Mouse (Mus musculus) CH12.LX (cell line): ENCODE data around the gene Ppp2r2c. TPM values are rescaled to one million over a fixed set of nuclear protein-coding genes. Genes with fewer than 3 reads are reported as not detected.

Experiments
- DNase-seq: peaks from one replicate; pipeline ENCODE4 v3.0.0-alpha.2; 2013; ENCODE audit errors: extremely low read depth
- H3K27ac ChIP-seq: 2 replicates; pipeline ENCODE4 v1.5.1; 2012; ENCODE audit warnings: low read depth, mild to moderate bottlenecking, control low read depth, moderate library complexity; ENCODE audit not compliant: insufficient read depth
- H3K27me3 ChIP-seq: replicated peaks from 2 replicates; pipeline ENCODE3; 2012; ENCODE audit warnings: inconsistent platforms
- H3K36me3 ChIP-seq, 2 experiments: replicated peaks in 1 of 2; 2 replicates each; pipeline versions ENCODE3 to v1.6.1; 2012; ENCODE audit warnings: inconsistent platforms in 1 of 2, low read length in 1 of 2, mild to moderate bottlenecking in 1 of 2, mixed read lengths in 1 of 2, moderate library complexity in 1 of 2; ENCODE audit not compliant: control insufficient read depth in 1 of 2, insufficient read depth in 1 of 2
- H3K4me1 ChIP-seq, 2 experiments: 2 replicates each; pipeline ENCODE4 v1.6.1; 2012; ENCODE audit warnings: inconsistent platforms in 1 of 2, moderate library complexity in 1 of 2; ENCODE audit not compliant: insufficient read depth in 2 of 2, control insufficient read depth in 1 of 2
- H3K4me2 ChIP-seq: 2 replicates; pipeline ENCODE4 v1.6.1; 2012; ENCODE audit warnings: low read depth, mild to moderate bottlenecking, control low read depth; ENCODE audit not compliant: poor library complexity, insufficient read depth, severe bottlenecking
- H3K4me3 ChIP-seq, 3 experiments: fragments of 150-350 bp in 1 of 3; sonication (generic) in 1 of 3; replicated peaks in 1 of 3; 2 replicates each; pipeline versions ENCODE3 to v1.5.1; 2011 to 2012; ENCODE audit warnings: low read depth in 2 of 3, low read length in 2 of 3, mild to moderate bottlenecking in 2 of 3, moderate library complexity in 2 of 3, control low read depth in 1 of 3, improper control_type of control experiment in 1 of 3, inconsistent platforms in 1 of 3, mixed read lengths in 1 of 3; ENCODE audit not compliant: poor library complexity in 1 of 3
- H3K79me2 ChIP-seq: replicated peaks from 2 replicates; pipeline ENCODE4 v1.6.1; 2012; ENCODE audit warnings: mild to moderate bottlenecking, moderate library complexity; ENCODE audit not compliant: control insufficient read depth, poor library complexity, insufficient read depth, severe bottlenecking; ENCODE audit errors: extremely low read depth
- H3K9ac ChIP-seq: 2 replicates; pipeline ENCODE4 v1.6.1; 2012; ENCODE audit warnings: low read depth, mild to moderate bottlenecking, control low read depth, moderate library complexity; ENCODE audit not compliant: insufficient read depth
- H3K9me3 ChIP-seq: replicated peaks from 2 replicates; pipeline ENCODE3; 2012; ENCODE audit warnings: low read length, inconsistent platforms, mixed read lengths
- BHLHE40 ChIP-seq: IDR thresholded peaks from 2 replicates; pipeline ENCODE4 v1.6.1; 2011; ENCODE audit warnings: mild to moderate bottlenecking, low read depth, low read length, improper control_type of control experiment
- CHD2 ChIP-seq: IDR thresholded peaks from 2 replicates; pipeline ENCODE4 v1.6.1; 2011; ENCODE audit warnings: low read length, improper control_type of control experiment
- ETS1 ChIP-seq: conservative IDR thresholded peaks from 2 replicates; pipeline ENCODE4 v1.6.1; 2012; ENCODE audit warnings: low read depth, mild to moderate bottlenecking, inconsistent platforms, low read length, improper control_type of control experiment, moderate library complexity
- GABPA ChIP-seq: IDR thresholded peaks from 2 replicates; pipeline ENCODE4 v1.6.1; 2012; ENCODE audit warnings: low read depth, low read length, improper control_type of control experiment, inconsistent platforms; ENCODE audit not compliant: insufficient replicate concordance
- HCFC1 ChIP-seq: IDR thresholded peaks from 2 replicates; pipeline ENCODE4 v1.6.1; 2012; ENCODE audit warnings: low read depth, mild to moderate bottlenecking, inconsistent platforms, low read length, improper control_type of control experiment
- JUND ChIP-seq: conservative IDR thresholded peaks from 2 replicates; pipeline ENCODE4 v1.6.1; 2011; ENCODE audit warnings: low read depth, low read length, improper control_type of control experiment
- MYC ChIP-seq: IDR thresholded peaks from 2 replicates; pipeline ENCODE4 v1.6.1; 2011; ENCODE audit warnings: low read depth, mild to moderate bottlenecking, improper control_type of control experiment, low read length
- NRF1 ChIP-seq: IDR thresholded peaks from 2 replicates; pipeline ENCODE4 v1.6.1; 2014; ENCODE audit warnings: low read depth, mild to moderate bottlenecking, inconsistent platforms, low read length, improper control_type of control experiment, moderate library complexity
- PAX5 ChIP-seq: IDR thresholded peaks from 2 replicates; pipeline ENCODE4 v1.6.1; 2012; ENCODE audit warnings: low read length, inconsistent platforms, mixed read lengths
- POLR2AphosphoS2 ChIP-seq: IDR thresholded peaks from 2 replicates; pipeline ENCODE4 v1.6.1; 2011; ENCODE audit warnings: low read depth, low read length, improper control_type of control experiment
- RAD21 ChIP-seq: IDR thresholded peaks from 2 replicates; pipeline ENCODE4 v1.6.1; 2011; ENCODE audit warnings: low read depth, mild to moderate bottlenecking, low read length, improper control_type of control experiment, moderate library complexity
- RCOR1 ChIP-seq: conservative IDR thresholded peaks from 2 replicates; pipeline ENCODE4 v1.6.1; 2012; ENCODE audit warnings: low read depth, mild to moderate bottlenecking, inconsistent platforms, low read length, improper control_type of control experiment
- UBTF ChIP-seq: IDR thresholded peaks from 2 replicates; pipeline ENCODE4 v1.6.1; 2012; ENCODE audit warnings: low read depth, mild to moderate bottlenecking, inconsistent platforms, low read length, improper control_type of control experiment, moderate library complexity
- ZMIZ1 ChIP-seq: IDR thresholded peaks from 2 replicates; pipeline ENCODE4 v1.6.1; 2012; ENCODE audit warnings: low read depth, mild to moderate bottlenecking, inconsistent platforms, low read length, improper control_type of control experiment
- dilution Hi-C: fragments of 300-500 bp; cut with MboI; formaldehyde crosslinking; loops from 2 replicates; pipeline ENCODE4 v1.14.3; 2020; ENCODE audit warnings: low sequenced_read_pairs; ENCODE audit not compliant: extremely low pct_unique_long_range_greater_than_20kb, extremely low pct_ligation_motif_present
- in situ Hi-C: fragments of 300-500 bp; cut with MboI; formaldehyde crosslinking; loops from 3 replicates; pipeline ENCODE4 v1.14.3; 2019; ENCODE audit warnings: low sequenced_read_pairs, low pct_ligation_motif_present, low pct_unique_long_range_greater_than_20kb, mixed read lengths
- polyA plus RNA-seq: library from polyadenylated mRNA; unstranded; fragments of >175 nt; gene quantifications from 2 replicates; pipeline ENCODE4 v1.2.1, GENCODE M21; 2012; ENCODE audit warnings: low read depth; ENCODE audit not compliant: insufficient read length
- total RNA-seq, 2 experiments: library from RNA; depleted of rRNA; stranded (reverse); fragments of 300-350 nt in 1 of 2; fragments of >200 nt in 1 of 2; gene quantifications; 2 replicates each; pipeline ENCODE4 v1.2.3; 2012 to 2014

Ppp2r2c gene
- total and polyA plus RNA-seq, 3 experiments: 0.07 to 0.21 TPM; not detected in 1

DNA sequence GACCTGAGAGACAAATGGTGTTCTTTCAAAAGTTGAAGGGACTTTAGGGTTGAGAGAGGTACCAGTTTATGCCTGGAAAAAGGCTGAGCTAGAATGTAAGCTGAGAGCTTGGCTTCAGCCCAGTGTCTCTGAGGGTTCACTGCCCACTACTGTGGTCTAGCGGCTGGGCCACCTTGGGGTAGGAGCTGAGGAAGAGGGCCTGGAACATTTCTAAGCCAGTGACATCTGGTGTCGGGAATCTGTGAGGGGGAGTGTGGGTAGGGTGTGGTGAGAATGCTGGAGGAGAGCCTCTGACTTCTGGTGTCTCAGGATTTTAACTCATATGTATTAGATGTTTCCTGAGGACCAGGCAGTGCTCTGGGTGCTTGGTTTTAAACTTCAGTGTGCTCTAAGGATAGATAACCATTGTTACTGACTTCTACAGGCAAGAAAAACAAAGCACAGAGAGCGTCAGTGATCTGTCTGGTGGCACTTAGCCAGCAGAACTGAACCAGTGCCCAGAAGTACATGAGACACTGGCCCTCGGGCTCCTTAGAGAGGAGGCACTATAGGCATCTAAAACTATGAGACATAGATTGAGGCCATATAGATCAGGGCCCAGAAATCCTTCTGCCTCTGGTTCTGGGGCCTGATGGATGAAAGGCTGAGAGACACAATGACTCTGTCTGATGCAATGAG lies 23.6 kb downstream of the Ppp2r2c start:
- TF ChIP-seq ETS1 (no peak), BHLHE40 (no peak), ZMIZ1 (no peak), NRF1 (no peak), UBTF (no peak), RAD21 (no peak), CHD2 (no peak), PAX5 (no peak), RCOR1 (no peak)
- TF ChIP-seq, all 38 proteins: peak for 0
- DNase-seq: no peak
- dilution Hi-C loops (no loop called here), in situ Hi-C loops (no loop called here)
- Histone ChIP-seq H3K79me2 (no peaks in the 10 kb centered on the region), H3K27me3 (peaks cover 32% of the 10 kb centered on the region), H3K4me2 (no peak overlapping the region), H3K27ac (no peak overlapping the region), H3K4me3 (no peak overlapping the region), H3K9me3 (no peaks in the 10 kb centered on the region), H3K9ac (no peak overlapping the region), H3K36me3 (no peaks in the 10 kb centered on the region), H3K4me1 (peaks cover 26 to 40% of the 10 kb centered on the region in 2 experiments)

DNA sequence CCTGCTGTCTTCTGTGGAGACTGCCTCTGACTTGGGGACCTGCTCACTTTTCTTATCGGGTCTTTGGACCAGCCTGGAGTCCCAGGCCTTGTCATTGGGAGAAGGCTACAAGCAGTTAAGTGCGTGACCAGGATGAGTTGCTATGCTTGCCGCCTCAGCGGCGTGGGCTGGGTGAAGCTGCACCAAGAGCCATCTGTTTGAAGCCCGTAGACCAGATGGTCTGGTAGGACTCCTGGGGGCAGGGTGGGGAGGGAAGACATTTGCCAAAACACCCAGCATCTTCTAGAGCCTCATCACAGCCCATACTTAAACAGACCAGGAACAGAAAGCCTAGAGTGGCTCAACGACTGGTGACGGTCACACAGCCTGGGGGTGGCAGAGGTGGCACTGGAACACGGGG lies 24.9 kb downstream of the Ppp2r2c start:
- Histone ChIP-seq H3K27ac (no peak overlapping the region), H3K79me2 (no peaks in the 10 kb centered on the region), H3K9me3 (no peaks in the 10 kb centered on the region), H3K27me3 (peaks cover 46% of the 10 kb centered on the region), H3K4me2 (no peak overlapping the region), H3K9ac (no peak overlapping the region), H3K36me3 (no peaks in the 10 kb centered on the region), H3K4me1 (peaks cover 14 to 27% of the 10 kb centered on the region in 2 experiments; a peak in 3 of 4 replicates), H3K4me3 (no peak overlapping the region)
- in situ Hi-C loops (no loop called here), dilution Hi-C loops (no loop called here)
- TF ChIP-seq PAX5 (no peak), JUND (no peak), POLR2AphosphoS2 (no peak), HCFC1 (no peak), MYC (no peak), GABPA (no peak)
- DNase-seq: no peak
